10 mouse cellular contexts compared by ENCODE assay signal in the genomic region with DNA sequence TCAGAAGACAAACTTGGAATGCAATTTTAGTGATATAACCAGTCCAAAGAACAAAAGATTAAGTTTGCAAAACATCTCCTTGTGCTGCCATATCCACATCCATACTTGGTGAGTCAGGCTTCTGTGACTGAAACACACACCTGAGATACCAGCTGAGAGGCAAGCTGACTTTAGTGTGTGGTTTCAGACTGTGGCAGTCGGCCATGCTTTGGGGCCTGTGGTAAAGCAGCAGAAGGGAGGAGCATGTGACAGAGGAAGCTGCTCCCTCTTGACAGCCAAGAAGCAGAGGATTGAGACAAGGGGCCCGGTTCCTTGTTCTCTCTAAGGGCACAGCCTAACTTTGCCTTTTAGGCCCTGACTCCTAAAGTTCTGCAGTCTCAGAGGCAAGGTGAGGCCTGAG.
DNase-seq lines count a peak whose midpoint lies in the region; ATAC-seq lines count a peak whose summit lies in the region.
"Had no signal": no experiment of that assay in that cellular context is flagged by ENCODE, and none has a peak within 500 bp of the region (broad histone marks: within the 10 kb centered on the region; RNA-seq: fewer than 3 reads in every experiment).

No protein-coding gene starts in this region.

- peak; percentile 88 for DNase-seq in heart, adult 11 months
- no peak for DNase-seq in heart, postnatal 14 days
- DNase-seq in 416B (ENCODE audit: low read depth) = peak; percentile 74
- DNase-seq in c-Kit-positive CD71-negative TER-119-negative erythroid progenitor cells, embryonic 14.5 days (ENCODE audit: low read depth) = peak; percentile 16
- DNase-seq in heart, postnatal 4 days = no peak
- no peak for DNase-seq in heart, postnatal 25 days (ENCODE audit: low spot score)
- DNase-seq: forebrain, postnatal 0 days; liver had no signal

- intact Hi-C loops in heart, postnatal 14 days (cut with DNase I) = no loop called here
- intact Hi-C loops in heart, postnatal 25 days (cut with DNase I) = no loop called here

- ATAC-seq in granulocyte monocyte progenitor cell, adult 5-6 weeks (replicated peaks; ENCODE audit: poor library complexity, severe bottlenecking) = peak; percentile 84
- no peak for ATAC-seq in erythroid progenitor cell, adult 5-6 weeks (replicated peaks; ENCODE audit: low FRiP score, poor library complexity, severe bottlenecking)
- ATAC-seq: forebrain, postnatal 0 days had no signal

Comparison
In these comparisons a context has a peak if more than half of its experiments do, and no peak if none do; other contexts are left out.
1. DNase-seq: peak in heart, adult 11 months (single experiment), 416B (single experiment) and c-Kit-positive CD71-negative TER-119-negative erythroid progenitor cells, embryonic 14.5 days (single experiment); none in heart, postnatal 14 days (0 of 2), heart, postnatal 4 days (single experiment) and heart, postnatal 25 days (single experiment).